Mouse (Mus musculus): ENCODE data around the gene Zfp759.
"Not testable (repeated sequence)": the region's sequence is repeated elsewhere in the genome, so short reads cannot be mapped to it uniquely, and the experiment has no call there.

DNA sequence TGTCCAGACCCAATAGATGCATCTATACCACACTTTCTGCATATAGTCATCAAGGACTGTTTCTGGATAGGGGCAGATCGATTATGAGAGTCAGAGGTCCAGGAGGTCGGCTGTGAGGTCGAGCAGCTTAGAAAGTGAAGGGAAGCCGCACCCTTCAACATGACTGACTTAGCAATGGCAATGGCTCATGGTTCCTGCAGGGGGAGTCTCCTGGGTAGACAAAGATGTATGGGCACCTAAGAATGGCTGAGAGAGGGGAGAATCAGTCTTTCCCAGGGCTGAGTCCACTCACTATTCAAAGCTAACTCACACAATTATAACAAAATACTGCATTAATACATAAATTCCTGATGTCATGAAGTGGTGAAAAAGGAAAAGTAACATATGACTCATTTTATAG, 44.7 kb downstream of the Zfp759 start:
- not testable (repeated sequence) for TF ChIP-seq CTCF (IDR thresholded peaks at IDR 0.05; ENCODE audit: low read depth, low read length); POLR2AphosphoS5 (IDR thresholded peaks at IDR 0.05; ENCODE audit: insufficient replicate concordance, low read depth, low read length)

All from G1E (cell line).